Mouse (Mus musculus): Measurements from ENCODE around the gene Mrgprx2. TPM values are rescaled to one million over a fixed set of nuclear protein-coding genes. Genes with fewer than 3 reads are reported as not detected.
"Not testable (repeated sequence)": the region's sequence is repeated elsewhere in the genome, so short reads cannot be mapped to it uniquely, and the experiment has no call there.

Gene Mrgprx2
- not detected in 2 replicates for polyA plus RNA-seq (2015; fragmentation: Nextera tagmentation; extraction: Ambion mirVana)

DNA sequence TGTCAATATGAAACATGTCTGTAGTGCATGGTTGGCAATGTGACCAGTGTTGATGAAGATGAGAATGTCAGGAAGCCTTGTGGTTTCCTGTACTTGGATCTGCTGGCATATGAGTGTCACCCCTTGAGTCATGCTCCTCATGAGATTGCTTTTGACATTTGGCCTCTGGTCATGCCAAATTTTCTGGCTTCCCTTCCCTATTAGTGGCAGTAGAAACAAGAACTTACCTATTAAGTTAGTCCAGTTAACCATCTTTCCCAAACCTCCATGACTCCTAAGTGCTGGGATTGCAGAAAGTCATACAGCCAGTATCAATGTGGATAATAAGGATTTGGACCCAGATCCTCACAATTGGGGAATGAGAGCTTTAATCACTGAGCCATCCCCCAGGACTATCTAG, at the start of gene Mrgprx2:
Mrgprx2 (minus strand) TSS at position 101 of the 400 bp plus-strand sequence.
- Histone ChIP-seq H3K4me2 (no peak within 1 kb of the TSS), H3K9ac (no peak within 1 kb of the TSS), H3K27me3 (no peaks in the 10 kb centered on the region), H3K36me3 (no peaks in the 10 kb centered on the region), H3K9me3 (peaks cover 13% of the 10 kb centered on the region), H3K27ac (replicated peaks) (no peak within 1 kb of the TSS), H3K4me3 (no peak within 1 kb of the TSS), H3K4me1 (replicated peaks) (no peaks in the 10 kb centered on the region)
- ATAC-seq (ENCODE audit: low FRiP score, low read depth) = no peak

DNA sequence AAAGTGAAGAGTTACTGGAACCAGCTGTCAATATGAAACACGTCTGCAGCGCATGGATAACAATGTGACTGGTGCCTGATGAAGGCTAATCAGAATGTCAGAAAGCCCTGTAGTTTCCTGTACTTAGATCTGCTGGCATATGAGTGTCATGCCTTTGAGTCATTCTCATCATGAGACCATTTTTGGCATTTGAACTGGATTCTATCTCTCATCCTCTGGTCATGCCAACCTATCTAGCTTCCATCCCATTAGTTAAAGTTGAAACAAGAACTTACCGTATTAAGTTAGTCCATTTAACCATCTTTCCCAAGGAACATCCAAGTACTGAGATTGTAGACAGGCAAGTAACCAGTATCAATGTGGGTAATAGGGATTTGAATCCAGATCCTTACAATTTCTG, 42.9 kb downstream of the Mrgprx2 start, which contains the start of gene Mrgprb1:
Mrgprb1 (minus strand) TSS at position 101 of the 400 bp plus-strand sequence.
- Histone ChIP-seq H3K27ac (replicated peaks) (no peak within 1 kb of the TSS), H3K4me2 (no peak within 1 kb of the TSS), H3K9me3 (peaks cover 3% of the 10 kb centered on the region; the same call in 1 of the 2 replicates), H3K9ac (no peak within 1 kb of the TSS), H3K27me3 (no peaks in the 10 kb centered on the region), H3K4me3 (no peak within 1 kb of the TSS), H3K36me3 (no peaks in the 10 kb centered on the region), H3K4me1 (replicated peaks) (no peaks in the 10 kb centered on the region)
- no peak for ATAC-seq (ENCODE audit: low FRiP score, low read depth)
- WGBS = 90% methylated on average over 3 of the region's 3 CpGs

DNA sequence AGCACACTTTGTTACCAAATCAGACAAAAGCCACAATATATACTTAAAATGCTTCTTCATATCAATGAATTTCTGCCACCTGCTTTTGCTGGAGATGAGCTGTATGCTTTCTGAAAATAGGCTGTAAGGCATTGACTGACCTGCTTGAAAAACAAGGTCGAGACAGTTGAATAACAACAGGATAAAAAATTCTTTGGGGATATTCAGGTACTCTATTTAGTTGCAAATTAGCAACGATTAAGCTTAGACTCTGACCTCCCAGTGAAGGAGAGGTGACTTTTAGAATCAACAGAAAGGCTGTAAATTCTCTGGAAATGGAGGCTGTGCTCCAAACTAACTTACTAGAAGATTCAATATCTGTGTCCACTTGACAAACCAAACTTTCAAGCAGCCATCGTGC, 62.5 kb downstream of the Mrgprx2 start:
- no peaks in the 10 kb centered on the region; the same call in 1 of the 2 replicates for H3K9me3 ChIP-seq
- H3K9ac ChIP-seq = no peak overlapping the region
- H3K4me2 ChIP-seq = no peak overlapping the region
- no peak overlapping the region for H3K27ac ChIP-seq (replicated peaks)
- H3K36me3 ChIP-seq = no peaks in the 10 kb centered on the region
- H3K27me3 ChIP-seq = no peaks in the 10 kb centered on the region
- H3K4me3 ChIP-seq = no peak overlapping the region
- WGBS = 58% methylated on average over 3 of the region's 3 CpGs
- no peak for ATAC-seq (ENCODE audit: low FRiP score, low read depth)
- H3K4me1 ChIP-seq (replicated peaks) = no peaks in the 10 kb centered on the region

DNA sequence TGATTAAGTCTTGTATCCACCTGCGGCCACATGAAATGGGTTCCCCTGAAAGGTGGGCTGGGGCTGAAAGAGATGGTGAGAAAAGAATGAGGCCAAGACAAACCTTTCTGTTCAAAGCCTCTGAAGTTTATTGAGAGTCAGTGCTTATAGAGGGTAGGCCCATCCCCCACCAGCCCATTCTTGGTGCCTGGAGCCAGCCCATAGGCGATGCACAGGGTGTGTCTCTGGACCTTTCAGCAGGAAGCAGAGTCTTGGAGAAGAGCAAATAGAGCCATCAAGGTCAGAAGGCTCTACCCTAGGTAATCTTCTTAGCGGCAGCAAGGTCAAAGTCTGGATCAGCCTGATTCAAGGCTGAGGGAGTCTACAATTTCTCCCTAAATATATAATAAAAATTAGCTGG, 63.2 kb downstream of the Mrgprx2 start:
- not testable (repeated sequence) for H3K9ac ChIP-seq; H3K4me1 ChIP-seq (replicated peaks); H3K36me3 ChIP-seq; H3K27me3 ChIP-seq; ATAC-seq (ENCODE audit: low FRiP score, low read depth); H3K27ac ChIP-seq (replicated peaks); H3K4me2 ChIP-seq; H3K9me3 ChIP-seq; H3K4me3 ChIP-seq
- WGBS = 88% methylated on average over 3 of the region's 3 CpGs

Other genes starting within 250 kb of the Mrgprx2 start
- not detected in 2 replicates for gene Mrgprb8, start 110.8 kb downstream of the Mrgprx2 start, polyA plus RNA-seq (2015; fragmentation: Nextera tagmentation; extraction: Ambion mirVana)
- not detected in 2 replicates for gene Mrgprb1, start 43.0 kb downstream of the Mrgprx2 start, polyA plus RNA-seq (2015; fragmentation: Nextera tagmentation; extraction: Ambion mirVana)
- gene Mrgprb2, start 58.8 kb upstream of the Mrgprx2 start, polyA plus RNA-seq (2015; fragmentation: Nextera tagmentation; extraction: Ambion mirVana) = not detected in 2 replicates
- not detected in 2 replicates for gene Mrgprb3, start 144.5 kb upstream of the Mrgprx2 start, polyA plus RNA-seq (2015; fragmentation: Nextera tagmentation; extraction: Ambion mirVana)

Measured in hindbrain, embryonic 15.5 days (tissue).